Mouse (Mus musculus): Measurements from ENCODE around the gene Meox1.

DNA sequence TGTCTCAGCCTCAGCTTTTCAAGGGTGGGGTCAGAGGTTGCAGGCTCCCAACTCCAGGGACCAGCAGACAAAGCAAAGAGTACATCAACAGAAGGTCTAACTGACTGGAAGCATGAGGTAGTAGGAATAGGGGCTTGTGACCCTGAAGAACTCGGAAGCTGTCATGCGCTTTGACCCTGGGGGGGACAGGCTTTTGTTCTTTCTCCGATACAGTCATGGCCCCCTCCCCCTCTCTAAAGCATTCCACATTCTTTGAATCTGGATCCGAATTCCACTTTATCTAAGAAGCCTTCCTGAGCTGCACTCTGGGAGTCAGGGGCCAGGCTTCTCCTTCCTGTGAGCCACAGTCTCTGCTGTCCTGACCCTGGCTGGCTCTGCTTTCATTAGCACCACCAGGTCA, 37.8 kb upstream of the Meox1 start:
- no peak for TF ChIP-seq POLR2A (IDR thresholded peaks at IDR 0.05; ENCODE audit: low read depth, low read length)
- TF ChIP-seq CTCF (conservative IDR thresholded peaks at IDR 0.05; ENCODE audit: insufficient read depth, insufficient read length, low read depth, low read length): no peak
